Mouse (Mus musculus) large intestine, adult 2 months (tissue): ENCODE results near the gene Atp10a. TPM values are rescaled to one million over a fixed set of nuclear protein-coding genes. Genes with fewer than 3 reads are reported as not detected.

Source experiments
- DNase-seq: peaks from one replicate; pipeline ENCODE4 v3.0.0-alpha.2; 2012; ENCODE audit warnings: low read depth, low spot score
- WGBS: fragments of 180-500 bp; shearing (Covaris S2); methylation state at CpG from one replicate; pipeline ENCODE4 v1.1.7; 2018; 5-methylcytosine and 5-hydroxymethylcytosine counted together
- polyA plus RNA-seq: library from polyadenylated mRNA; depleted of rRNA; stranded (reverse); fragments of >200 nt; gene quantifications from 2 replicates; pipeline ENCODE4 v1.2.3, GENCODE M21; 2012

The Atp10a gene
- polyA plus RNA-seq, 1 experiment = 1.5 TPM

GRCm38 (mm10) chr7:58866865-58867614 lies 211.1 kb downstream of the Atp10a start:
- no peak for DNase-seq
- 68% methylated on average over 4 of the region's 4 CpGs for WGBS

GRCm38 (mm10) chr7:58870661-58871060 lies 214.7 kb downstream of the Atp10a start:
- DNase-seq = no peak
- WGBS = 67% methylated on average over 1 of the region's 1 CpGs

DNA sequence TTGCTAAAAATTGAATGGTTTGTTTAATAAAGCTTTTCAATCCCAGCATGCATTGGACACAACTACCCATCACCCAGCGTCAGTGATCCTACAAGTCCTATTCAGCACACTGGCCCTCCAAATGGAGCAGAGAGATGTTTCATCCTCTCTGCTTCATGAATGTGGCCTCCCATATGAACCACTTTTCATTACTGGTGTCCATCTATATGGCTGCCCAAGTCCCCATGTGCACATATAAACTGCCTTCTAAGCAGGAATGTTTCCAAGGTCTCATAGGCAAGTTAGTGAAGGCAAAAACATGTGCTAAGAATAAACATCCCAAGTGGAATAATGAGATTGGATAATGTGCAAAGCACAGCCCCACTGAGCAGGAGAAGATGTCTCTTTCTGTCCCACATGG lies 217.7 kb downstream of the Atp10a start:
- DNase-seq = no peak
- WGBS = 100% methylated on average over 1 of the region's 1 CpGs
